Mouse (Mus musculus) G1E (cell line): ENCODE data around the gene C1rb. TPM values are rescaled to one million over a fixed set of nuclear protein-coding genes. Genes with fewer than 3 reads are reported as not detected.

Experiments used
- ATAC-seq: 2 replicates; pipeline ENCODE4 v1.8.0; 2016; ENCODE audit warnings: mild to moderate bottlenecking; ENCODE audit not compliant: insufficient number of reproducible peaks, poor library complexity, low FRiP score, severe bottlenecking; ENCODE audit errors: extremely low read depth
- DNase-seq: peaks from one replicate; pipeline ENCODE4 v3.0.0; 2012; ENCODE audit warnings: low spot score
- H3K27me3 ChIP-seq: 2 replicates; pipeline ENCODE4 v1.6.1; 2012; ENCODE audit warnings: mild to moderate bottlenecking, low read length, inconsistent platforms; ENCODE audit not compliant: insufficient read depth
- H3K36me3 ChIP-seq: replicated peaks from 2 replicates; pipeline ENCODE3; 2012; ENCODE audit warnings: mild to moderate bottlenecking, inconsistent platforms
- H3K4me1 ChIP-seq: 2 replicates; pipeline ENCODE4 v1.6.1; 2012; ENCODE audit warnings: low read depth, low read length, inconsistent platforms, mixed read lengths; ENCODE audit not compliant: insufficient read depth
- H3K4me3 ChIP-seq: 2 replicates; pipeline ENCODE4 v1.5.1; 2012; ENCODE audit warnings: low read depth, mild to moderate bottlenecking, inconsistent platforms, low read length, moderate library complexity, mixed read lengths
- H3K9me3 ChIP-seq: replicated peaks from 2 replicates; pipeline ENCODE4 v1.6.1; 2012; ENCODE audit warnings: inconsistent platforms
- CTCF ChIP-seq: IDR thresholded peaks from 2 replicates; pipeline ENCODE4 v1.5.1; 2012; ENCODE audit warnings: low read depth, low read length, inconsistent platforms, mixed read lengths
- GATA1 ChIP-seq: IDR thresholded peaks from 2 replicates; pipeline ENCODE4 v1.6.1; 2012; ENCODE audit warnings: borderline replicate concordance, low read length, inconsistent platforms, mixed read lengths
- GATA2 ChIP-seq: IDR thresholded peaks from 2 replicates; pipeline ENCODE4 v1.6.1; 2012; ENCODE audit warnings: low read depth, low read length, inconsistent platforms, borderline replicate concordance
- POLR2AphosphoS5 ChIP-seq: IDR thresholded peaks from 2 replicates; pipeline ENCODE4 v1.6.1; 2012; ENCODE audit warnings: low read depth, low read length, inconsistent platforms; ENCODE audit not compliant: insufficient replicate concordance
- TAL1 ChIP-seq: conservative IDR thresholded peaks from 2 replicates; pipeline ENCODE4 v1.6.1; 2012; ENCODE audit warnings: low read depth, low read length, inconsistent platforms, mixed read lengths
- polyA plus RNA-seq: library from polyadenylated mRNA; stranded (reverse); fragments of >175 nt; gene quantifications from 2 replicates; pipeline ENCODE4 v1.2.3, GENCODE M21; 2012
- total RNA-seq, 2 experiments: library from RNA; stranded (forward) in 1 of 2; stranded (reverse) in 1 of 2; fragments of 200-1000 nt in 1 of 2; fragments of >200 nt in 1 of 2; fragmentation: Nextera tagmentation in 1 of 2; gene quantifications; 2 replicates each; pipeline ENCODE4 v1.2.3; 2014 to 2017

C1rb gene
- total and polyA plus RNA-seq, 3 experiments, result 0.11 TPM; not detected in 2

DNA sequence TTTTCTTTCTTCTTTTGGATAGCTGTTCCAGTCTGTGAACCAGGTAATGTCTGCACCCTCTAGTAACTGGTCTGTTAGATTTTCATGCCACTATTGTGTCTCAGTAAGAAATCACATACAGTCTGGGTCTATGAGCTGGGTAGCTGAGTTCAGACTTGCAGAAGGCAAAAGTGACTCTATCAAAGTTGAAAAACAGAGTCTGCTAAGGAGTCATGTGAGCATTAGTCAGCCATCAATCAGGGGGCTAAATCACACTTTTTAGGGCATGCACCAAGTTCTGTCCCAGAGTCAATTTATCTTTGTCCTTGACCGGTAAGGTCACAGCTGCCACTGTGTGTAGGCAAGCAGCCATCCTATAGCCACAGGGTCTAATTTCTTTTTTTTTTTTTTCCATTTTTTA is 12.1 kb downstream of the C1rb start:
- H3K36me3 ChIP-seq, result no peaks in the 10 kb centered on the region
- ATAC-seq, result no peak
- TF ChIP-seq POLR2AphosphoS5, result no peak
- no peak for TF ChIP-seq GATA1
- TF ChIP-seq GATA2, result no peak
- TF ChIP-seq TAL1, result no peak
- no peak for TF ChIP-seq CTCF
- H3K9me3 ChIP-seq, result no peaks in the 10 kb centered on the region
- no peaks in the 10 kb centered on the region for H3K4me1 ChIP-seq
- H3K4me3 ChIP-seq, result no peak overlapping the region
- peaks cover 6% of the 10 kb centered on the region for H3K27me3 ChIP-seq
- DNase-seq, result no peak

DNA sequence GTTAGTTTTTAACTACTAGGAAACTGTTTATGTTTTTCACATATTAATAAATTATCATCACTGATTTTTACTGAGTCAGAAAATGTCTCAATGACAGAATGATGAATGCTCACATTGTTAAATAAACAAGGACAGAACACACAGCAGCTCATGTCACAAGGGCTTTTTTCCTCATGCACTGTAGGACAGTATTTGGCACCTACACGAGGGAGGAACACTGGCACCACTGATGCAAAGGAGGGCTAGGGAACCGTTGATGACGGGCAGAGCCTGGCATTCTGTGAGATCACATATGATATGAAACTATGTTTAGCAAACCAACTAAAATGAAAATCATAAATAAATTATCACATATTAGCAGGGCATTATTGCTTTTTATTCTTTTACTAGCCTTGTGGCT is 14.8 kb downstream of the C1rb start:
- Histone ChIP-seq H3K4me1 (no peaks in the 10 kb centered on the region), H3K36me3 (no peaks in the 10 kb centered on the region), H3K27me3 (peaks cover 6% of the 10 kb centered on the region), H3K9me3 (no peaks in the 10 kb centered on the region), H3K4me3 (no peak overlapping the region)
- DNase-seq (no peak), ATAC-seq (no peak)
- no peak for TF ChIP-seq TAL1
- TF ChIP-seq GATA2, result no peak
- no peak for TF ChIP-seq CTCF
- no peak for TF ChIP-seq POLR2AphosphoS5
- no peak for TF ChIP-seq GATA1

DNA sequence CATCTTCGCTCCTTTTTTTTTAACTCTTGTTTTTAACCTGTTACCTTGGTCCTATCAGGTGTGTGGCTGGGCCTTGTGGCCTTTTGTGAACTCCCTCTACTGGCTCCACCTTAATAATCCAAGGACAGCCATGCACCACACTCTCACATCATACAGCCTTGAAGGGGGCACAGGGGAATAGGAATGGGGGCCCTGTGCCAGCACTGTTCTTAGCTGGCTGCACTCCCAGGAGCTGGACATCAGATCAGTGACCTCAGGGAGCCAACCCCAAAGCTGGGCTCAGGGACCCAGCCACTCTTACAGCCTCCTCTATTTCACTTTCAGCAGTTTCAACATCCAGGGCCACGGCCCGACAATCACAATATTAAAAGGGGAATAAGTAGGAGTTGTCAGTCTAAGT is 15.7 kb downstream of the C1rb start:
- H3K4me1 ChIP-seq, result no peaks in the 10 kb centered on the region
- TF ChIP-seq GATA1, result no peak
- TF ChIP-seq CTCF, result no peak
- no peak for TF ChIP-seq TAL1
- TF ChIP-seq POLR2AphosphoS5, result no peak
- TF ChIP-seq GATA2, result no peak
- no peak for ATAC-seq
- H3K9me3 ChIP-seq, result no peaks in the 10 kb centered on the region
- H3K4me3 ChIP-seq, result no peak overlapping the region
- DNase-seq, result no peak
- H3K36me3 ChIP-seq, result no peaks in the 10 kb centered on the region
- peaks cover 6% of the 10 kb centered on the region for H3K27me3 ChIP-seq

DNA sequence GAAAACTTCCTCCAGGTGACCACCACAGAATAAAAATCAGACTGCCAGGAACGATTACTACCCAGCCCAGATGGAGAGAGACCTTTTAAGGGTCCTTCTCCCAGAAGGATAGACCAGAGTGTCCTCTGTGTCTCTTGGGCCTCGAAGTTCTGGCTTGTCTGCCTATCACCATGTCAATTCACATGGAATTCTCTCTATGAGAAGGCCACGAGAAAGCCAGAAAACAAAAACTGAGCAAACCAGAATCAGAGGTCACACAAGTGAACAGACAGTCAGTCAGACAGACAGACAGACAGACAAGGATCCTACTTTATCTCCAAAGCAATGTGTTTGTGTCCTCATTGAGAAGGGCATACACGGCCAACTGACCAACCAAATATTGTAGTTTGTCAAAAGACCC is 16.2 kb downstream of the C1rb start:
- Histone ChIP-seq H3K4me3 (no peak overlapping the region), H3K4me1 (no peaks in the 10 kb centered on the region), H3K36me3 (no peaks in the 10 kb centered on the region), H3K27me3 (peaks cover 6% of the 10 kb centered on the region), H3K9me3 (no peaks in the 10 kb centered on the region)
- TF ChIP-seq CTCF (no peak), GATA1 (no peak), TAL1 (no peak), POLR2AphosphoS5 (no peak), GATA2 (no peak)
- no peak for DNase-seq
- ATAC-seq, result no peak

DNA sequence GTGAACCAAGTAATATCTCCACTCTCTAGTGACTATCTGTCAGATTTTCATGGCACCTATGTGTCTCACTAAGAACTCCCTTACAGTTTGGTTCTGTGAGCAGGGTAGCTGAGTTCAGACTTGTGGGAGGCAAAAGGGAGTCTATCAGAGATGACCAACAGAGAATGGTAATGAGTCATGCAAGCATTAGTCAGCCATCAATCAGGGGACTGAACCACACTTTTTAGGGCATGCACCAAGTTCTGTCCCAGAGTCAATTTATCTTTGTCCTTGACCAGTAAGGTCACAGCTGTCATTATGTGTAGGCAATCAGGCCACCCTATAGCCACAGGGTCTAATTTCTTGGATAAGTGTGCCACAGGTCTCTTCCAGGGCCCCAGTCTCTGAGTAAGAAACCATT is 18.7 kb downstream of the C1rb start:
- Histone ChIP-seq H3K9me3 (no peaks in the 10 kb centered on the region), H3K36me3 (no peaks in the 10 kb centered on the region), H3K4me1 (no peaks in the 10 kb centered on the region), H3K27me3 (peaks cover 9% of the 10 kb centered on the region), H3K4me3 (no peak overlapping the region)
- DNase-seq, result no peak
- TF ChIP-seq GATA1 (no peak), POLR2AphosphoS5 (no peak), TAL1 (no peak), CTCF (no peak), GATA2 (no peak)
- no peak for ATAC-seq

DNA sequence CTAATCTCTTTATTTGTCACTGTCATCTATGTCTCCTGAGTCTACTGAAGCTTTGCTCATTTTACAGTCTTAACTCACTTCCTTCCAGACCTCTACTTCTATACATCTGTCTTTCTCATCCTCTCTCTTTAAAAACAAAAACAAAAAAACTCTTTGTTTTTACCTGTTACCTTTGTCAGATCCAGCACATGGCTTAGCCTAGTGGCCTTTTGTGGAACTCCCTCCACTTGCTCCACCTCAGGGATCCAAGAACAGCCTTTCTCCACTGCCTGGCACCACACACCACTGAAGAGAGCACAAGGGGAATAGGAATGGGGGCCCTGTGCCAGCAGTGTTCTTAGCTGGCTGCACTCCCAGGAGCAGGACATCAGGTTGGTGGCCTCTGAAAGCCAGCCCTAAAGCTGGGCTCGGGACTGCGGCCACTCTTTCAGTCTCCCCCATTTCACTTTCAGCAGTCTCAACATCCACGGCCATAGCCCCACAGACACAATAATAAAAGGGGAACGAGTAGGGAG is 22.1 kb downstream of the C1rb start:
- Histone ChIP-seq H3K4me3 (no peak overlapping the region), H3K4me1 (no peaks in the 10 kb centered on the region), H3K9me3 (no peaks in the 10 kb centered on the region), H3K27me3 (peaks cover 4% of the 10 kb centered on the region; the same call in 1 of the 2 replicates), H3K36me3 (no peaks in the 10 kb centered on the region)
- TF ChIP-seq TAL1 (no peak), GATA2 (no peak), POLR2AphosphoS5 (no peak), GATA1 (no peak), CTCF (no peak)
- DNase-seq (no peak), ATAC-seq (no peak)

DNA sequence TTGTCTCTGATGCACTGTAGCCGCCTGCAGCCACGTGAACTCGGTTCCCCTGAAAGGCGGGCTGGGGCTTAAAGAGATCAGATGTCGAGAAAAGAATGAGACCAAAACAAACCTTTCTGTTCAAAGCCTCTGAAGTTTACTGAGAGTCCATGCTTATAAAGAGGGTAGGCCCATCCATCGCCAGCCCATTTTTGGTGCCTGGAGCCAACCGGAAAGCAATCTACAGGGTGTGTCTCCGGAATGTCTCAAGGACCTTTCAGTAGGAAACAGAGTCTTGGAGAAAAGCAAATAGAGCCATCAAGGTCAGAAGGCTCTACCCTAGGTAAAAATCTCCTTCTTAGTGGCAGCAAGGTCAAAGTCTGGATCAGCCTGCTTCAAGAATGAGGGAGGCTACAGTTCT is 23.0 kb downstream of the C1rb start:
- TF ChIP-seq GATA1 (no peak), TAL1 (no peak), GATA2 (no peak), POLR2AphosphoS5 (no peak), CTCF (no peak)
- Histone ChIP-seq H3K9me3 (no peaks in the 10 kb centered on the region), H3K36me3 (no peaks in the 10 kb centered on the region), H3K4me1 (no peaks in the 10 kb centered on the region), H3K27me3 (peaks cover 4% of the 10 kb centered on the region; the same call in 1 of the 2 replicates), H3K4me3 (no peak overlapping the region)
- ATAC-seq, result no peak
- DNase-seq, result no peak
